Mouse (Mus musculus) C2C12 (cell line): ENCODE measurements around the gene Draxin.

Source experiments
- CEBPB ChIP-seq: IDR thresholded peaks from one replicate; pipeline ENCODE4 v1.6.1; 2011; ENCODE audit warnings: low read depth, mild to moderate bottlenecking, control low read depth, moderate library complexity
- CTCF ChIP-seq: IDR thresholded peaks from one replicate; pipeline ENCODE4 v1.5.1; 2011; ENCODE audit not compliant: control insufficient read depth, insufficient read depth, insufficient read length
- FOSL1 ChIP-seq: IDR thresholded peaks from one replicate; pipeline ENCODE4 v1.8.0; 2011; ENCODE audit warnings: mild to moderate bottlenecking, low read length; ENCODE audit not compliant: poor library complexity, insufficient read depth, severe bottlenecking
- MAX ChIP-seq: IDR thresholded peaks from one replicate; pipeline ENCODE4 v1.6.1; 2011; ENCODE audit warnings: mild to moderate bottlenecking, control low read depth
- MYOD1 ChIP-seq: IDR thresholded peaks from one replicate; pipeline ENCODE4 v1.6.1; 2011; ENCODE audit warnings: low read depth; ENCODE audit not compliant: control insufficient read depth, insufficient read length
- MYOG ChIP-seq: IDR thresholded peaks from one replicate; pipeline ENCODE4 v1.6.1; 2011; ENCODE audit not compliant: control insufficient read depth, insufficient read length; ENCODE audit errors: extremely low read depth
- USF1 ChIP-seq: IDR thresholded peaks from one replicate; pipeline ENCODE4 v1.6.1; 2011; ENCODE audit warnings: low read depth, mild to moderate bottlenecking, control low read depth, moderate library complexity

DNA sequence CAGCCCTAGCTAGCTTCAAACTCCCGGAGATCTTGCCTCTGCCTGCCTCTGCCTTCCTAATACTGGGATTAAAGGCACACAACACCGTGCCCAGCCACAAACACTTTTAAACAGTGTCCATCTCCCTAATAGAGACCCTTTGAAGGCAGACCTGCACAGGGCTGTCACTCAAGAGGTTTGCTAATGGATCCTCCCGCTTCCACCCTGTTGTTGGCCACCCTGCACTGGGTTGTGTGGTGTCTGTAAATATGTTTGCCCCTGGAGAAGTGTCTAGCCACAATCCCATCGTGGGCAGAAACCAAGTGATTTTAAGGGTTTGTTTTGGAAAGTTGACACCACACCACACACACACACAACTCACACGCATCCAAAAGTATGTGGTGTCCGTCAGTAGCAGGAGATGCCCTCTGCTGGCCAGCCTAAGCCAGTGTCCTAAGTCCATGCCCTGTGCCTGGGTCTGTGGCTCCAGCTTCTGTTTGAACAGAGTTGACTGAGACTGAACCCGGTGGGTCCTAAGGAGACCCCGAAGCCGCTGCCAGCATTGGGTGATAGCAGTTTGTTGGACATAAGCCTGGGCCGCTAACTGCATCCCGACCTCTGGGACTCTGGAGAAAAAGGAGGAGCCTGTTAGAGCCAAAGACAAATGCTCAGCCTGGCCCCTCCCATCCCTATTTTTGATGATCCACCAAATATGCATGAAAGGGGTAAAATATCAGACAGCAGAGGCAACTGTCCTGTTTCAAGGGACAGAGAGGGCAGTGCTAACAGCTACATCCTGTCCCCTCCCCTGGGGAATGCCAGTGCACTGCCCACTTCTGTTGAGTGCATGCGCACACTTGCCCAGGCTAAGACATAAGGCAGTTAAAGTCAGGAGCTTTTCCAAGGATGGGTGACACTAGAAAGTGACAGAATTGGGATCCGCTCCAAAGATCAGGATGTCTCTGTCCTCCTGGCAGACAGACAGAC lies 70.1 kb downstream of the Draxin start:
- TF ChIP-seq CTCF (peak; percentile 86), FOSL1 (no peak), MYOG (no peak), USF1 (no peak), MAX (no peak), MYOD1 (no peak), CEBPB (no peak)
